Mouse (Mus musculus) C2C12 (cell line): ENCODE results near the gene Platr17. TPM values are rescaled to one million over a fixed set of nuclear protein-coding genes. Genes with fewer than 3 reads are reported as not detected.
A peak's percentile ranks its signal among the peaks of the same experiment; 100 is the strongest.
"Not testable (repeated sequence)": the region's sequence is repeated elsewhere in the genome, so short reads cannot be mapped to it uniquely, and the experiment has no call there.

Source experiments
- H3K27me3 ChIP-seq: one replicate; pipeline ENCODE4 v1.6.1; 2011; ENCODE audit not compliant: control insufficient read depth, insufficient read depth, insufficient read length
- H3K36me3 ChIP-seq: one replicate; pipeline ENCODE4 v1.6.1; 2011; ENCODE audit not compliant: control insufficient read depth, insufficient read depth
- H3K4me3 ChIP-seq: one replicate; pipeline ENCODE4 v1.5.1; 2011; ENCODE audit warnings: mild to moderate bottlenecking, control low read depth; ENCODE audit not compliant: poor library complexity, insufficient read depth, severe bottlenecking
- H3K79me2 ChIP-seq: one replicate; pipeline ENCODE4 v1.6.1; 2011; ENCODE audit not compliant: control insufficient read depth, insufficient read depth
- H3K79me3 ChIP-seq: one replicate; pipeline ENCODE4 v1.6.1; 2011; ENCODE audit warnings: low read depth, control low read depth
- H3ac ChIP-seq: one replicate; pipeline ENCODE3; 2011; ENCODE audit warnings: low read depth; ENCODE audit not compliant: control insufficient read depth, insufficient read length
- CEBPB ChIP-seq: IDR thresholded peaks from one replicate; pipeline ENCODE4 v1.6.1; 2011; ENCODE audit warnings: low read depth, mild to moderate bottlenecking, control low read depth, moderate library complexity
- CTCF ChIP-seq: IDR thresholded peaks from one replicate; pipeline ENCODE4 v1.5.1; 2011; ENCODE audit not compliant: control insufficient read depth, insufficient read depth, insufficient read length
- FOSL1 ChIP-seq: IDR thresholded peaks from one replicate; pipeline ENCODE4 v1.8.0; 2011; ENCODE audit warnings: mild to moderate bottlenecking, low read length; ENCODE audit not compliant: poor library complexity, insufficient read depth, severe bottlenecking
- MAX ChIP-seq: IDR thresholded peaks from one replicate; pipeline ENCODE4 v1.6.1; 2011; ENCODE audit warnings: mild to moderate bottlenecking, control low read depth
- MYOD1 ChIP-seq: IDR thresholded peaks from one replicate; pipeline ENCODE4 v1.6.1; 2011; ENCODE audit warnings: low read depth; ENCODE audit not compliant: control insufficient read depth, insufficient read length
- MYOG ChIP-seq: IDR thresholded peaks from one replicate; pipeline ENCODE4 v1.6.1; 2011; ENCODE audit not compliant: control insufficient read depth, insufficient read length; ENCODE audit errors: extremely low read depth
- USF1 ChIP-seq: IDR thresholded peaks from one replicate; pipeline ENCODE4 v1.6.1; 2011; ENCODE audit warnings: low read depth, mild to moderate bottlenecking, control low read depth, moderate library complexity
- polyA plus RNA-seq: library from polyadenylated mRNA; unstranded; fragments of >200 nt; fragmentation: generic; extraction: Trizol; gene quantifications from one replicate; pipeline ENCODE4 v1.2.1, GENCODE M21; 2012; ENCODE audit warnings: missing spikeins

The Platr17 gene
- polyA plus RNA-seq, 1 experiment, result not detected

- TF ChIP-seq USF1, result no peak
- TF ChIP-seq CTCF, result no peak
- TF ChIP-seq MAX, result no peak
- TF ChIP-seq MYOD1, result no peak
- no peak for TF ChIP-seq MYOG
- TF ChIP-seq FOSL1, result no peak
- no peak for TF ChIP-seq CEBPB
- H3K79me3 ChIP-seq, result no peaks in the 10 kb centered on the region
- H3K36me3 ChIP-seq, result no peaks in the 10 kb centered on the region
- H3K27me3 ChIP-seq, result no peaks in the 10 kb centered on the region
- H3K4me3 ChIP-seq, result no peak overlapping the region
- H3K79me2 ChIP-seq, result no peaks in the 10 kb centered on the region
- H3ac ChIP-seq, result no peak overlapping the region
Observed at GRCm38 (mm10) chr17:33902079-33902478, 2.9 kb upstream of the Platr17 start.

- Histone ChIP-seq H3ac (no peak overlapping the region), H3K27me3 (no peaks in the 10 kb centered on the region), H3K79me3 (no peaks in the 10 kb centered on the region), H3K4me3 (no peak overlapping the region), H3K79me2 (no peaks in the 10 kb centered on the region), H3K36me3 (no peaks in the 10 kb centered on the region)
- TF ChIP-seq FOSL1, result no peak
- no peak for TF ChIP-seq CEBPB
- no peak for TF ChIP-seq MYOG
- TF ChIP-seq MAX, result no peak
- no peak for TF ChIP-seq USF1
- no peak for TF ChIP-seq CTCF
- no peak for TF ChIP-seq MYOD1
Observed at GRCm38 (mm10) chr17:33902491-33902890, 2.4 kb upstream of the Platr17 start.

GRCm38 (mm10) chr17:33903911-33904651 is 854 bp upstream of the Platr17 start:
- H3ac ChIP-seq, H3K79me2 ChIP-seq, H3K36me3 ChIP-seq, H3K27me3 ChIP-seq, H3K79me3 ChIP-seq, H3K4me3 ChIP-seq: not testable (repeated sequence)

- TF ChIP-seq CTCF (no peak), USF1 (no peak), MYOG (no peak), CEBPB (no peak), MYOD1 (no peak), FOSL1 (no peak), MAX (no peak)
Observed at GRCm38 (mm10) chr17:33908331-33909076, 3.6 kb downstream of the Platr17 start.

GRCm38 (mm10) chr17:33909077-33909868 is 4.3 kb downstream of the Platr17 start, which contains the start of gene Daxx:
Gene Daxx (plus strand): TSS chr17:33909414.
- H3ac ChIP-seq, result peak within 1 kb of the TSS; percentile 98
- peaks cover 43% of the 10 kb centered on the region for H3K79me2 ChIP-seq
- peak within 1 kb of the TSS; percentile 82 for H3K4me3 ChIP-seq
- peaks cover 29% of the 10 kb centered on the region for H3K36me3 ChIP-seq
- H3K79me3 ChIP-seq, result peaks cover 3% of the 10 kb centered on the region
- no peaks in the 10 kb centered on the region for H3K27me3 ChIP-seq
- no peak for TF ChIP-seq CEBPB
- peak; percentile 19 for TF ChIP-seq MAX

More at GRCm38 (mm10) chr17:33908331-33909076, 3.6 kb downstream of the Platr17 start:
- Histone ChIP-seq H3K27me3 (no peaks in the 10 kb centered on the region), H3ac (peak overlapping the region; percentile 60), H3K79me3 (peaks cover 3% of the 10 kb centered on the region), H3K36me3 (peaks cover 21% of the 10 kb centered on the region), H3K4me3 (peak overlapping the region; percentile 38), H3K79me2 (peaks cover 38% of the 10 kb centered on the region)

GRCm38 (mm10) chr17:33909869-33910250 is 4.9 kb downstream of the Platr17 start:
- H3K27me3 ChIP-seq, result no peaks in the 10 kb centered on the region
- peak overlapping the region; percentile 98 for H3ac ChIP-seq
- H3K4me3 ChIP-seq, result peak overlapping the region; percentile 82
- H3K36me3 ChIP-seq, result peaks cover 35% of the 10 kb centered on the region
- H3K79me2 ChIP-seq, result peaks cover 43% of the 10 kb centered on the region
- TF ChIP-seq FOSL1 (no peak), MAX (peak; percentile 24)
- H3K79me3 ChIP-seq, result peaks cover 3% of the 10 kb centered on the region
